Mouse (Mus musculus): ENCODE results near the gene Rere.

DNA sequence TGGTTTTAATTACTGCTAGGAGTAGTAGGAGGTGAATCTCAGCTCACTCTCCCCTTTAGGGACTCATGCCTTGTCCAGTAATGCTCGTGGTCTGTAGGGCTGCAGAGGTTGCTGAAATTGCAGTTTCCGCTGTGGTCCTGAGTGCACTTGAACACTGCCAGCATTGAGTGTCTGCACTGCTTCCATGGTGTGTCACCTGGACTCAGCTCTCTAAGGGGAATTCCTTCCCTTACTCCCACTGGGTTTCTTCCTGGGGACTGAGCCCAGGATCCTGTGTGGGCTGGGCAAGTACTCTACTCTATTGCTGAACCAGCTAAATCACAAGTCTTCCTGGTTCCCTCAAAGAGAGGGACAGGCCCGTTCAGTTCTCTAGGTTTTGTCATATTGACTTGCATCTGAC is 166.1 kb downstream of the Rere start:
- TF ChIP-seq CTCF (IDR thresholded peaks at IDR 0.05; ENCODE audit: low read depth) (no peak), EP300 (IDR thresholded peaks at IDR 0.05; ENCODE audit: low read depth) (no peak)

All from liver, embryonic 14.5 days (tissue).